Mouse (Mus musculus) testis, adult 2 months (tissue): Measurements from ENCODE around the gene Wsb1.

Experiments
- CTCF ChIP-seq: fragments of 200-500 bp; IDR thresholded peaks from 2 replicates; pipeline ENCODE4 v1.5.1; 2012; ENCODE audit warnings: low read depth, mild to moderate bottlenecking, inconsistent platforms, low read length, moderate library complexity; ENCODE audit not compliant: control insufficient read depth, insufficient read depth, insufficient replicate concordance
- POLR2A ChIP-seq: fragments of 200-500 bp; IDR thresholded peaks from 2 replicates; pipeline ENCODE4 v1.6.1; 2012; ENCODE audit warnings: low read depth, mild to moderate bottlenecking, inconsistent platforms, low read length, moderate library complexity; ENCODE audit not compliant: control insufficient read depth

- TF ChIP-seq CTCF, result no peak
- TF ChIP-seq POLR2A, result no peak
Observed at GRCm38 (mm10) chr11:79198562-79198961, 55.9 kb downstream of the Wsb1 start.
